Mouse (Mus musculus): ENCODE measurements around the gene Adipoq. TPM values are rescaled to one million over a fixed set of nuclear protein-coding genes. Genes with fewer than 3 reads are reported as not detected.
"Not testable (repeated sequence)": the region's sequence is repeated elsewhere in the genome, so short reads cannot be mapped to it uniquely, and the experiment has no call there.

The Adipoq gene
- total RNA-seq, 4 experiments from 2014 or later, result 2.5 to 6.3 (median 3.5) TPM

GRCm38 (mm10) chr16:23159749-23160148, 13.4 kb downstream of the Adipoq start:
- no peak for DNase-seq (ENCODE audit: low spot score)

- DNase-seq (ENCODE audit: low spot score), result no peak
Measured at GRCm38 (mm10) chr16:23162116-23162515, 15.8 kb downstream of the Adipoq start.

GRCm38 (mm10) chr16:23164443-23164842, 18.1 kb downstream of the Adipoq start:
- peak; percentile 58 for DNase-seq (ENCODE audit: low spot score)

GRCm38 (mm10) chr16:23165441-23165840, 19.1 kb downstream of the Adipoq start:
- no peak for DNase-seq (ENCODE audit: low spot score)

GRCm38 (mm10) chr16:23166646-23167045, 20.3 kb downstream of the Adipoq start:
- no peak for DNase-seq (ENCODE audit: low spot score)

- peak; percentile 64 for DNase-seq (ENCODE audit: low spot score)
Measured at GRCm38 (mm10) chr16:23167079-23167478, 20.7 kb downstream of the Adipoq start.

- DNase-seq (ENCODE audit: low spot score), result no peak
Measured at GRCm38 (mm10) chr16:23170813-23171212, 24.5 kb downstream of the Adipoq start.

GRCm38 (mm10) chr16:23173904-23174303, 27.6 kb downstream of the Adipoq start:
- no peak for DNase-seq (ENCODE audit: low spot score)

- no peak for DNase-seq (ENCODE audit: low spot score)
Measured at GRCm38 (mm10) chr16:23174855-23175254, 28.5 kb downstream of the Adipoq start.

- no peak for DNase-seq (ENCODE audit: low spot score)
Measured at GRCm38 (mm10) chr16:23175956-23176355, 29.6 kb downstream of the Adipoq start.

- DNase-seq (ENCODE audit: low spot score), result no peak
Measured at GRCm38 (mm10) chr16:23177856-23178255, 31.5 kb downstream of the Adipoq start.

- DNase-seq (ENCODE audit: low spot score), result no peak
Measured at GRCm38 (mm10) chr16:23178796-23179195, 32.5 kb downstream of the Adipoq start.

GRCm38 (mm10) chr16:23179436-23179835, 33.1 kb downstream of the Adipoq start:
- not testable (repeated sequence) for DNase-seq (ENCODE audit: low spot score)

- DNase-seq (ENCODE audit: low spot score), result no peak
Measured at GRCm38 (mm10) chr16:23181054-23181453, 34.7 kb downstream of the Adipoq start.

GRCm38 (mm10) chr16:23181487-23181886, 35.2 kb downstream of the Adipoq start:
- DNase-seq (ENCODE audit: low spot score), result no peak

- DNase-seq (ENCODE audit: low spot score), result no peak
Measured at GRCm38 (mm10) chr16:23181942-23182597, 35.7 kb downstream of the Adipoq start.

- DNase-seq (ENCODE audit: low spot score), result no peak
Measured at GRCm38 (mm10) chr16:23185824-23186223, 39.5 kb downstream of the Adipoq start.

GRCm38 (mm10) chr16:23186418-23186817, 40.1 kb downstream of the Adipoq start:
- DNase-seq (ENCODE audit: low spot score), result no peak

- no peak for DNase-seq (ENCODE audit: low spot score)
Measured at GRCm38 (mm10) chr16:23187983-23188382, 41.6 kb downstream of the Adipoq start.

- no peak for DNase-seq (ENCODE audit: low spot score)
Measured at GRCm38 (mm10) chr16:23189612-23190011, 43.3 kb downstream of the Adipoq start.

- DNase-seq (ENCODE audit: low spot score), result no peak
Measured at GRCm38 (mm10) chr16:23191560-23192242, 45.4 kb downstream of the Adipoq start.

GRCm38 (mm10) chr16:23195618-23196017, 49.3 kb downstream of the Adipoq start:
- no peak for DNase-seq (ENCODE audit: low spot score)

- no peak for DNase-seq (ENCODE audit: low spot score)
Measured at GRCm38 (mm10) chr16:23196296-23196695, 50.0 kb downstream of the Adipoq start.
